Mouse (Mus musculus): ENCODE results near the gene Olfr311. TPM values are rescaled to one million over a fixed set of nuclear protein-coding genes. Genes with fewer than 3 reads are reported as not detected.

The Olfr311 gene
- not detected for polyA plus RNA-seq (2014; fragmentation: Illumina TruSeq; extraction: RNeasy Lipid Tissue Mini Kit (QIAGEN cat#74804); ENCODE audit: low read depth, low replicate concordance)

DNA sequence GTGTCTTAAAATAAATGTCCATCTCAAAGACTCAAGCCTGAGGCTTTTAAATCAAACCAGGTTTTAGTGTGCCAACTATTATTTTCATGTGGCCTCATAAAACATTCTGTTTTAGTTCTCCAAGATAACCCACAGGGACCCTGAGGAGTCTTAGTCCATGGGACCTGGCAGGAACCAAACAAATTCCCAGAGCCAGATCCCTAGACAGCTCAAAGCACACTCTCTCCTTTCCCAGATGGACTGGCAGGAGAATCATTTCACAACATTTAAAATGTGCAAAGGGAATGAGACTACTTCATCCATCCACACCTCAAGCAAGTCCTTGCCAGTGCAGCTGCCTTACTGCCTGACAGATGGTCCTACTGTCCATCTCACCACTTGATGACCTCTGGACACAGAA is at the start of gene Olfr311:
TSS of gene Olfr311 (plus strand) at position 301 of the 400 bp plus-strand sequence.

DNA sequence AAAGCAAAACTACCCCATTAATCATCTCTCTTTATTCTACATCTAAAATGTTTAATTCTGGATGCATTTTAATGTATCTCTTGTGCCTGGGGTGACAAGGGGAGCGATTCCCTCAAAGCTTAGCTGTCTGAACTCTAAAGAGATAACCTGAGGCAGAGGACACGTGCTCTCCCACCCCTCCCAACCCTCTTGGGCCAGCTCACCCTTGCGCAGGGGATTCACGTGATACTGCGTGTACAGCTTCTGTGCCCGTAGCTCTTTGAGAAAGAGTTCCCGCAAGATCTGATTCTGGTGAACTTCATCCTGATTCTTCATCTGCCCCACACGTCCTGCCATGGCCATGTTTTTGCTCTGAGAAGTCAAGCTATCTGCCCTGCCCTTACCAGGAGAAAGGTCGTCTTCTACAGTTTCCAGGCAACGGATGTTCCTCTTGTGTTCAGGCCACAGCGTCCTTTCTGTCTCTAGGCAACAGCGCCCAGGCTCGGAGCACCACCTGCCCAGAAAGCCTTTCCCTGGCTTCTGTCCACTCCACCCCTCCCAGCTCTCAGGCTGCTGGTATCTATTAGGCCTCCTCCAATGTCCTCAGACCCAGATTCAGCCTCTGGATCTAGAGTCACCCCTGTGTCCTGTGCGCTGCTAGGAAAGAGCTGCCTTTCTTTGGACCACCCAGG is 37.4 kb upstream of the Olfr311 start, which contains the start of gene Fam183b:
TSS of gene Fam183b (minus strand) at position 403 of the 671 bp plus-strand sequence.

DNA sequence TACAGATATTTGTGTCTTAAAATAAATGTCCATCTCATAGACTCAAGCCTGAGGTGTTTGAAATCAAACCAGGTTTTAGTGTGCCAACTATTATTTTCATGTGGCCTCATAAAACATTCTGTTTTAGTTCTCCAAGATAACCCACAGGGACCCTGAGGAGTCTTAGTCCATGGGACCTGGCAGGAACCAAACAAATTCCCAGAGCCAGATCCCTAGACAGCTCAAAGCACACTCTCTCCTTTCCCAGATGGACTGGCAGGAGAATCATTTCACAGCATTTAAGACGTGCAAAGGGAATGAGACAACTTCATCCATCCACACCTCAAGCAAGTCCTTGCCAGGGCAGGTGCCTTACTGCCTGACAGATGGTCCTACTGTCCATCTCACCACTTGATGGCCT is 24.4 kb upstream of the Olfr311 start, which contains the start of gene Olfr313:
TSS of gene Olfr313 (plus strand) at position 301 of the 400 bp plus-strand sequence.

DNA sequence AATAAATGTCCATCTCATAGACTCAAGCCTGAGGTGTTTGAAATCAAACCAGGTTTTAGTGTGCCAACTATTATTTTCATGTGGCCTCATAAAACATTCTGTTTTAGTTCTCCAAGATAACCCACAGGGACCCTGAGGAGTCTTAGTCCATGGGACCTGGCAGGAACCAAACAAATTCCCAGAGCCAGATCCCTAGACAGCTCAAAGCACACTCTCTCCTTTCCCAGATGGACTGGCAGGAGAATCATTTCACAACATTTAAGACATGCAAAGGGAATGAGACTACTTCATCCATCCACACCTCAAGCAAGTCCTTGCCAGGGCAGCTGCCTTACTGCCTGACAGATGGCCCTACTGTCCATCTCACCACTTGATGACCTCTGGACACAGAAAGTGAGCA is 10.1 kb upstream of the Olfr311 start, which contains the start of gene Olfr312:
TSS of gene Olfr312 (plus strand) at position 301 of the 400 bp plus-strand sequence.

DNA sequence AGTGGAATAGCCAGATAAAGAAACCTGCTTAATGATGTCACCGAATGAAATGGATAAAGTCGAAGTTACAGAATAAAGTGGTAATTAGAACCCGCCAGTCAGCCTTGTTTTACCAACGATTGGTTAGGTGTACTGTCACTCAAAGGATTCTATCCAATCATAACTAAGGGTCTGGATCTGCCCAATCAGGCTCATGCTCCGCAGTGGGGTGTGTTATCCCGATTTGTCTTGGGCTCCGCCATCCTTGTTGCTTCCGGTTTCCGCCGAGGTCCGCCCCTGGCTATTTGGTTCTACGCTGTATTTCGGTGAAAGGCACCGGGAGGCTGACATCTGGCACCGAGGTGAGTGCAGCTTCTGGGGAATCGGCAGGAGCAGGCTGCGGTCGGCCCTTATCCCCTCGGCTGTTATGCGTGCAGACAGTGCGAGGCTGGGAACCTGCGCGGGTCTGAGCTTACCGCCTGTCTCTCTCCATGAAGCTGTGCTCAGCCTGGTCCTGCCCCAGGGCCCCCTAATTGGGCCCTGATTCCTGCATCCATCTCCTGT is 7.9 kb downstream of the Olfr311 start, which contains the start of gene Gm12258:
TSS of gene Gm12258 (plus strand) at position 240 of the 543 bp plus-strand sequence.

DNA sequence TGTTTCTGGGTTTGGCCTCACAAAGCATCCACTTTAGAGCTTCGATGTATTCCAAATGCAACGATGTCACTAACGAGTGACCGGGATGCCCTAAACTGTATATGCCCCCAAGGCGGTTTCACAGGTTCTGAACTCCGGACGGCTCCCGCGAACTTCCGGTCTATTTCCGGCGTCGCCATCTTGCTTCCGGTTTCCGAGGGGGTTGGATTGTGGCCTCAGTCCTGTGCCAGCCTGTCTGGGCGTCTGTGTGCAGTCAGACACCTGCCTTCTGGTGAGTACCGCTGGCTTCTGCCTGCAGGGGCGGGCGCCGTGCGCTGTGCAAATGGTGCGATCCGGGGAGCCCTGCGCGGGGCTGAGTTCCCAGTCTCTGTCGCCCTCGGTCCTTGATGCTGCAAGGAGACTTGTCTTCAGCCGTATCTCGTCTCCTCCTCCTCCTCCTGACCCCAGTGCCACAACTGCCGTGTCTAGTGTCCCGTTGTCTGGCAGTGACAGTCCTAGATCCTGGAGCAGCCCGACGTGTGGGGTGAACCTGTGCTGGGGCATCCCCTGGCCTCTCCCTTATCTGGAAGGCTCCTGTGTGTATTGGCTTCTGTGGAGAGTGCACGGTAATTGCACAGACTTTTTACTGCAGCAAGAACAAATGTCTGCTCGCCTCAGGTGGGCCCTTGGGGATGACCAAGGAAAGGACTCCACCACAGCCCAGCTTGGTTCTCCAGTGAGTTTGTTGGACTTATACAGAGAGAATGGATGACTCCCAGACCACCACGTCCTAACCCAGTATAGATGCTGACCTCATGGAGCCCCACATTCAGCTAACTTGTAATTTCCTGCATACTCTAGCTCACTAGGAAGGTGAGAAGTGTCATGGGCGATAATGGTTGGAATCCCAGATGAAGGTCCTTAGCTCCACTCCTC is 28.2 kb downstream of the Olfr311 start, which contains the start of gene 2810021J22Rik:
TSS of gene 2810021J22Rik (plus strand) at position 178 of the 915 bp plus-strand sequence.

Other genes with a start within 250 kb of the Olfr311 start
- not detected for gene Olfr324, start 244.1 kb upstream of the Olfr311 start, polyA plus RNA-seq (2014; fragmentation: Illumina TruSeq; extraction: RNeasy Lipid Tissue Mini Kit (QIAGEN cat#74804); ENCODE audit: low read depth, low replicate concordance)
- gene 2210407C18Rik, start 223.2 kb upstream of the Olfr311 start, polyA plus RNA-seq (2014; fragmentation: Illumina TruSeq; extraction: RNeasy Lipid Tissue Mini Kit (QIAGEN cat#74804); ENCODE audit: low read depth, low replicate concordance), result 21.0 TPM
- not detected for gene Olfr323, start 208.8 kb upstream of the Olfr311 start, polyA plus RNA-seq (2014; fragmentation: Illumina TruSeq; extraction: RNeasy Lipid Tissue Mini Kit (QIAGEN cat#74804); ENCODE audit: low read depth, low replicate concordance)
- gene Trim58, start 198.8 kb upstream of the Olfr311 start, polyA plus RNA-seq (2014; fragmentation: Illumina TruSeq; extraction: RNeasy Lipid Tissue Mini Kit (QIAGEN cat#74804); ENCODE audit: low read depth, low replicate concordance), result not detected
- not detected for gene Olfr322, start 180.5 kb upstream of the Olfr311 start, polyA plus RNA-seq (2014; fragmentation: Illumina TruSeq; extraction: RNeasy Lipid Tissue Mini Kit (QIAGEN cat#74804); ENCODE audit: low read depth, low replicate concordance)
- not detected for gene Olfr320, start 158.2 kb upstream of the Olfr311 start, polyA plus RNA-seq (2014; fragmentation: Illumina TruSeq; extraction: RNeasy Lipid Tissue Mini Kit (QIAGEN cat#74804); ENCODE audit: low read depth, low replicate concordance)
- not detected for gene Olfr319, start 140.1 kb upstream of the Olfr311 start, polyA plus RNA-seq (2014; fragmentation: Illumina TruSeq; extraction: RNeasy Lipid Tissue Mini Kit (QIAGEN cat#74804); ENCODE audit: low read depth, low replicate concordance)
- gene Olfr318, start 115.2 kb upstream of the Olfr311 start, polyA plus RNA-seq (2014; fragmentation: Illumina TruSeq; extraction: RNeasy Lipid Tissue Mini Kit (QIAGEN cat#74804); ENCODE audit: low read depth, low replicate concordance), result not detected
- gene Olfr317, start 100.0 kb upstream of the Olfr311 start, polyA plus RNA-seq (2014; fragmentation: Illumina TruSeq; extraction: RNeasy Lipid Tissue Mini Kit (QIAGEN cat#74804); ENCODE audit: low read depth, low replicate concordance), result not detected
- not detected for gene Olfr316, start 86.5 kb upstream of the Olfr311 start, polyA plus RNA-seq (2014; fragmentation: Illumina TruSeq; extraction: RNeasy Lipid Tissue Mini Kit (QIAGEN cat#74804); ENCODE audit: low read depth, low replicate concordance)
- gene Olfr315, start 66.1 kb upstream of the Olfr311 start, polyA plus RNA-seq (2014; fragmentation: Illumina TruSeq; extraction: RNeasy Lipid Tissue Mini Kit (QIAGEN cat#74804); ENCODE audit: low read depth, low replicate concordance), result not detected
- not detected for gene Olfr314, start 56.3 kb upstream of the Olfr311 start, polyA plus RNA-seq (2014; fragmentation: Illumina TruSeq; extraction: RNeasy Lipid Tissue Mini Kit (QIAGEN cat#74804); ENCODE audit: low read depth, low replicate concordance)
- gene Fam183b, start 37.3 kb upstream of the Olfr311 start, polyA plus RNA-seq (2014; fragmentation: Illumina TruSeq; extraction: RNeasy Lipid Tissue Mini Kit (QIAGEN cat#74804); ENCODE audit: low read depth, low replicate concordance), result not detected
- gene Olfr313, start 24.3 kb upstream of the Olfr311 start, polyA plus RNA-seq (2014; fragmentation: Illumina TruSeq; extraction: RNeasy Lipid Tissue Mini Kit (QIAGEN cat#74804); ENCODE audit: low read depth, low replicate concordance), result not detected
- not detected for gene Olfr312, start 10.0 kb upstream of the Olfr311 start, polyA plus RNA-seq (2014; fragmentation: Illumina TruSeq; extraction: RNeasy Lipid Tissue Mini Kit (QIAGEN cat#74804); ENCODE audit: low read depth, low replicate concordance)
- gene Gm12258, start 7.9 kb downstream of the Olfr311 start, polyA plus RNA-seq (2014; fragmentation: Illumina TruSeq; extraction: RNeasy Lipid Tissue Mini Kit (QIAGEN cat#74804); ENCODE audit: low read depth, low replicate concordance), result 2.0 TPM
- gene 2810021J22Rik, start 28.0 kb downstream of the Olfr311 start, polyA plus RNA-seq (2014; fragmentation: Illumina TruSeq; extraction: RNeasy Lipid Tissue Mini Kit (QIAGEN cat#74804); ENCODE audit: low read depth, low replicate concordance), result 1.9 TPM
- gene Zfp39, start 65.0 kb downstream of the Olfr311 start, polyA plus RNA-seq (2014; fragmentation: Illumina TruSeq; extraction: RNeasy Lipid Tissue Mini Kit (QIAGEN cat#74804); ENCODE audit: low read depth, low replicate concordance), result 2.0 TPM
- not detected for gene Btnl10, start 78.7 kb downstream of the Olfr311 start, polyA plus RNA-seq (2014; fragmentation: Illumina TruSeq; extraction: RNeasy Lipid Tissue Mini Kit (QIAGEN cat#74804); ENCODE audit: low read depth, low replicate concordance)
- gene Rnf187, start 99.7 kb downstream of the Olfr311 start, polyA plus RNA-seq (2014; fragmentation: Illumina TruSeq; extraction: RNeasy Lipid Tissue Mini Kit (QIAGEN cat#74804); ENCODE audit: low read depth, low replicate concordance), result 123 TPM
- 0.94 TPM for gene Hist3h2ba, start 109.7 kb downstream of the Olfr311 start, polyA plus RNA-seq (2014; fragmentation: Illumina TruSeq; extraction: RNeasy Lipid Tissue Mini Kit (QIAGEN cat#74804); ENCODE audit: low read depth, low replicate concordance)
- gene Hist3h2a, start 115.4 kb downstream of the Olfr311 start, polyA plus RNA-seq (2014; fragmentation: Illumina TruSeq; extraction: RNeasy Lipid Tissue Mini Kit (QIAGEN cat#74804); ENCODE audit: low read depth, low replicate concordance), result 13.8 TPM
- 0.24 TPM for gene Trim17, start 115.4 kb downstream of the Olfr311 start, polyA plus RNA-seq (2014; fragmentation: Illumina TruSeq; extraction: RNeasy Lipid Tissue Mini Kit (QIAGEN cat#74804); ENCODE audit: low read depth, low replicate concordance)
- 21.1 TPM for gene Trim11, start 138.8 kb downstream of the Olfr311 start, polyA plus RNA-seq (2014; fragmentation: Illumina TruSeq; extraction: RNeasy Lipid Tissue Mini Kit (QIAGEN cat#74804); ENCODE audit: low read depth, low replicate concordance)

Measured in heart, adult 10 weeks (tissue).